Mouse (Mus musculus): ENCODE results near the gene Gm43064. TPM values are rescaled to one million over a fixed set of nuclear protein-coding genes. Genes with fewer than 3 reads are reported as not detected.
"Not testable (repeated sequence)": the region's sequence is repeated elsewhere in the genome, so short reads cannot be mapped to it uniquely, and the experiment has no call there.

Gene Gm43064
- polyA plus RNA-seq, 1 experiment from 2014 or later, result 0.21 TPM

- ATAC-seq (ENCODE audit: extremely low read depth, insufficient number of reproducible peaks, low FRiP score, low TSS enrichment), result peak; percentile 56; the same call in 1 of the 2 replicates
- H3K36me3 ChIP-seq, result peaks cover 43% of the 10 kb centered on the region
- H3K27me3 ChIP-seq (replicated peaks), result 0 out of 2 replicates have a peak, but pooled peaks cover under 1% of the 10 kb centered on the region
- H3K4me1 ChIP-seq, result peaks cover 21% of the 10 kb centered on the region
- peak overlapping the region; percentile 61 for H3K9ac ChIP-seq
- H3K9me3 ChIP-seq, result no peaks in the 10 kb centered on the region
- H3K27ac ChIP-seq (replicated peaks), result peak overlapping the region; percentile 84
- peak overlapping the region; percentile 38 for H3K4me2 ChIP-seq
- no peak overlapping the region for H3K4me3 ChIP-seq
- WGBS, result 46% methylated on average over 10 of the region's 10 CpGs
Observed at GRCm38 (mm10) chr3:103801631-103802531, 7.5 kb upstream of the Gm43064 start.

- H3K36me3 ChIP-seq, result peaks cover 48% of the 10 kb centered on the region
- H3K4me3 ChIP-seq, result no peak overlapping the region
- no peak for ATAC-seq (ENCODE audit: extremely low read depth, insufficient number of reproducible peaks, low FRiP score, low TSS enrichment)
- WGBS, result 77% methylated on average over 8 of the region's 8 CpGs
- H3K27me3 ChIP-seq (replicated peaks), result no peaks in the 10 kb centered on the region
- H3K9ac ChIP-seq, result no peak overlapping the region
- no peaks in the 10 kb centered on the region for H3K9me3 ChIP-seq
- H3K4me1 ChIP-seq, result peaks cover 23% of the 10 kb centered on the region
- peak overlapping the region; percentile 77 for H3K27ac ChIP-seq (replicated peaks)
- no peak overlapping the region for H3K4me2 ChIP-seq
Observed at GRCm38 (mm10) chr3:103802861-103803260, 6.5 kb upstream of the Gm43064 start.

- Histone ChIP-seq H3K27ac (replicated peaks) (no peak overlapping the region), H3K4me3 (no peak overlapping the region), H3K9ac (no peak overlapping the region), H3K9me3 (no peaks in the 10 kb centered on the region), H3K4me1 (peaks cover 38% of the 10 kb centered on the region), H3K4me2 (no peak overlapping the region), H3K36me3 (peaks cover 47% of the 10 kb centered on the region), H3K27me3 (replicated peaks) (no peaks in the 10 kb centered on the region)
- 98% methylated on average over 1 of the region's 1 CpGs for WGBS
- no peak for ATAC-seq (ENCODE audit: extremely low read depth, insufficient number of reproducible peaks, low FRiP score, low TSS enrichment)
Observed at GRCm38 (mm10) chr3:103805671-103806070, 3.7 kb upstream of the Gm43064 start.

GRCm38 (mm10) chr3:103809799-103810150 is 402 bp downstream of the Gm43064 start:
- Histone ChIP-seq H3K4me1 (peaks cover 17% of the 10 kb centered on the region), H3K9ac (peak overlapping the region; percentile 95), H3K27ac (replicated peaks) (peak overlapping the region; percentile 97), H3K9me3 (no peaks in the 10 kb centered on the region), H3K36me3 (peaks cover 46% of the 10 kb centered on the region), H3K4me3 (peak overlapping the region; percentile 67), H3K27me3 (replicated peaks) (no peaks in the 10 kb centered on the region), H3K4me2 (peak overlapping the region; percentile 78)
- under 1% methylated on average over 14 of the region's 14 CpGs for WGBS
- ATAC-seq (ENCODE audit: extremely low read depth, insufficient number of reproducible peaks, low FRiP score, low TSS enrichment), result 0 out of 2 replicates have a peak, but pooled peaks have one; percentile 18

GRCm38 (mm10) chr3:103810967-103811366 is 1.6 kb downstream of the Gm43064 start:
- H3K36me3 ChIP-seq, result peaks cover 47% of the 10 kb centered on the region
- no peak for ATAC-seq (ENCODE audit: extremely low read depth, insufficient number of reproducible peaks, low FRiP score, low TSS enrichment)
- 75% methylated on average over 6 of the region's 6 CpGs for WGBS

GRCm38 (mm10) chr3:103827548-103827947 is 18.2 kb downstream of the Gm43064 start:
- ATAC-seq (ENCODE audit: extremely low read depth, insufficient number of reproducible peaks, low FRiP score, low TSS enrichment), result no peak
- Histone ChIP-seq H3K36me3 (peaks cover 14% of the 10 kb centered on the region), H3K27ac (replicated peaks) (no peak overlapping the region), H3K4me2 (no peak overlapping the region), H3K4me1 (peaks cover 24% of the 10 kb centered on the region), H3K9me3 (no peaks in the 10 kb centered on the region), H3K9ac (no peak overlapping the region), H3K27me3 (replicated peaks) (no peaks in the 10 kb centered on the region), H3K4me3 (no peak overlapping the region)

More at GRCm38 (mm10) chr3:103810967-103811366, 1.6 kb downstream of the Gm43064 start:
- Histone ChIP-seq H3K9me3 (no peaks in the 10 kb centered on the region), H3K4me1 (peaks cover 17% of the 10 kb centered on the region), H3K9ac (no peak overlapping the region), H3K27me3 (replicated peaks) (no peaks in the 10 kb centered on the region), H3K27ac (replicated peaks) (no peak overlapping the region; the same call in 1 of the 2 replicates), H3K4me2 (peak overlapping the region; percentile 78), H3K4me3 (no peak overlapping the region)

- no peak overlapping the region for H3K27ac ChIP-seq (replicated peaks)
- H3K4me3 ChIP-seq, result no peak overlapping the region
- H3K4me1 ChIP-seq, result peaks cover 27% of the 10 kb centered on the region
- no peak for ATAC-seq (ENCODE audit: extremely low read depth, insufficient number of reproducible peaks, low FRiP score, low TSS enrichment)
- no peaks in the 10 kb centered on the region for H3K27me3 ChIP-seq (replicated peaks)
- H3K9me3 ChIP-seq, result no peaks in the 10 kb centered on the region
- H3K9ac ChIP-seq, result no peak overlapping the region
- peaks cover 3% of the 10 kb centered on the region; the same call in 1 of the 2 replicates for H3K36me3 ChIP-seq
- WGBS, result 88% methylated on average over 3 of the region's 3 CpGs
- no peak overlapping the region for H3K4me2 ChIP-seq
Observed at GRCm38 (mm10) chr3:103829036-103829435, 19.7 kb downstream of the Gm43064 start.

GRCm38 (mm10) chr3:103830681-103831080 is 21.3 kb downstream of the Gm43064 start:
- not testable (repeated sequence) for H3K9ac ChIP-seq; H3K9me3 ChIP-seq; H3K27me3 ChIP-seq (replicated peaks); H3K4me2 ChIP-seq; ATAC-seq (ENCODE audit: extremely low read depth, insufficient number of reproducible peaks, low FRiP score, low TSS enrichment); H3K4me3 ChIP-seq; H3K36me3 ChIP-seq
- 0 out of 2 replicates have a peak overlapping the region, but pooled peaks have one; percentile 1 for H3K27ac ChIP-seq (replicated peaks)
- WGBS, result 76% methylated on average over 1 of the region's 1 CpGs
- peaks cover 27% of the 10 kb centered on the region for H3K4me1 ChIP-seq

- H3K27ac ChIP-seq (replicated peaks), result peak overlapping the region; percentile 1; the same call in 1 of the 2 replicates
Observed at GRCm38 (mm10) chr3:103831146-103831545, 21.8 kb downstream of the Gm43064 start.

GRCm38 (mm10) chr3:103832426-103832825 is 23.1 kb downstream of the Gm43064 start, which contains the start of gene Bcl2l15:
Gene Bcl2l15, plus strand, starts transcription at chr3:103832601.
- no peaks in the 10 kb centered on the region for H3K27me3 ChIP-seq (replicated peaks)
- H3K4me1 ChIP-seq, result peaks cover 27% of the 10 kb centered on the region
- peak within 1 kb of the TSS; percentile 13; the same call in 1 of the 2 replicates for H3K27ac ChIP-seq (replicated peaks)
- H3K9me3 ChIP-seq, result no peaks in the 10 kb centered on the region
- H3K4me2 ChIP-seq, result no peak within 1 kb of the TSS
- H3K4me3 ChIP-seq, result no peak within 1 kb of the TSS
- H3K9ac ChIP-seq, result no peak within 1 kb of the TSS
- H3K36me3 ChIP-seq, result no peaks in the 10 kb centered on the region
- no peak for ATAC-seq (ENCODE audit: extremely low read depth, insufficient number of reproducible peaks, low FRiP score, low TSS enrichment)

More at GRCm38 (mm10) chr3:103831146-103831545, 21.8 kb downstream of the Gm43064 start:
- Histone ChIP-seq H3K4me3 (no peak overlapping the region), H3K9ac (no peak overlapping the region), H3K27me3 (replicated peaks) (no peaks in the 10 kb centered on the region), H3K36me3 (0 out of 2 replicates have a peak, but pooled peaks cover 3% of the 10 kb centered on the region), H3K9me3 (no peaks in the 10 kb centered on the region), H3K4me1 (peaks cover 27% of the 10 kb centered on the region), H3K4me2 (no peak overlapping the region)
- ATAC-seq (ENCODE audit: extremely low read depth, insufficient number of reproducible peaks, low FRiP score, low TSS enrichment), result no peak
- 48% methylated on average over 7 of the region's 7 CpGs for WGBS

GRCm38 (mm10) chr3:103834001-103834400 is 24.6 kb downstream of the Gm43064 start:
- Histone ChIP-seq H3K27me3 (replicated peaks) (no peaks in the 10 kb centered on the region), H3K36me3 (no peaks in the 10 kb centered on the region), H3K9ac (no peak overlapping the region), H3K4me1 (peaks cover 27% of the 10 kb centered on the region), H3K9me3 (no peaks in the 10 kb centered on the region), H3K4me3 (no peak overlapping the region), H3K27ac (replicated peaks) (no peak overlapping the region), H3K4me2 (no peak overlapping the region)
- WGBS, result 86% methylated on average over 2 of the region's 2 CpGs
- ATAC-seq (ENCODE audit: extremely low read depth, insufficient number of reproducible peaks, low FRiP score, low TSS enrichment), result no peak
